Mouse (Mus musculus): ENCODE measurements around the gene Gm45062.

GRCm38 (mm10) chr6:8349060-8349670, 89.9 kb downstream of the Gm45062 start:
- TF ChIP-seq EP300 (IDR thresholded peaks at IDR 0.05; ENCODE audit: low read depth) (no peak), CTCF (IDR thresholded peaks at IDR 0.05; ENCODE audit: low read depth) (no peak)
